Mouse (Mus musculus): ENCODE measurements at regions not wholly inside any gene's neighbourhood (a gene's known extent, or its start where the extent isn't known, plus 50 kb on each side); places are given as distances from the start of the nearest gene placed in this dataset.

GRCm38 (mm10) chr15:51592511-51593498, 2291.9 kb upstream of the Gm7489 start:
- no peak for DNase-seq

GRCm38 (mm10) chr15:51594060-51594459, 2290.6 kb upstream of the Gm7489 start:
- DNase-seq: no peak

GRCm38 (mm10) chr15:51595655-51596054, 2289.1 kb upstream of the Gm7489 start:
- DNase-seq: no peak

- no peak for DNase-seq
Measured at GRCm38 (mm10) chr15:51597841-51598240, 2286.9 kb upstream of the Gm7489 start.

- DNase-seq: no peak
Measured at GRCm38 (mm10) chr15:51601128-51601855, 2283.4 kb upstream of the Gm7489 start.

- DNase-seq: no peak
Measured at GRCm38 (mm10) chr15:51621455-51621854, 2263.3 kb upstream of the Gm7489 start.

GRCm38 (mm10) chr15:51627463-51627862, 2257.2 kb upstream of the Gm7489 start:
- no peak for DNase-seq

- no peak for DNase-seq
Measured at GRCm38 (mm10) chr15:51628518-51628917, 2256.2 kb upstream of the Gm7489 start.

- DNase-seq: no peak
Measured at GRCm38 (mm10) chr15:51631881-51632280, 2252.8 kb upstream of the Gm7489 start.

- no peak for DNase-seq
Measured at GRCm38 (mm10) chr15:51633068-51633467, 2251.6 kb upstream of the Gm7489 start.

- DNase-seq: no peak
Measured at GRCm38 (mm10) chr15:51634726-51635125, 2250.0 kb upstream of the Gm7489 start.

- no peak for DNase-seq
Measured at GRCm38 (mm10) chr15:51635129-51635920, 2249.4 kb upstream of the Gm7489 start.

- no peak for DNase-seq
Measured at GRCm38 (mm10) chr15:51637570-51637969, 2247.1 kb upstream of the Gm7489 start.

GRCm38 (mm10) chr15:51643772-51644311, 2240.9 kb upstream of the Gm7489 start:
- no peak for DNase-seq

- DNase-seq: no peak
Measured at GRCm38 (mm10) chr15:51646304-51646703, 2238.4 kb upstream of the Gm7489 start.

- no peak for DNase-seq
Measured at GRCm38 (mm10) chr15:51652497-51652896, 2232.2 kb upstream of the Gm7489 start.

- DNase-seq: no peak
Measured at GRCm38 (mm10) chr15:51657621-51658020, 2227.1 kb upstream of the Gm7489 start.

GRCm38 (mm10) chr15:51668340-51668739, 2216.4 kb upstream of the Gm7489 start:
- no peak for DNase-seq

GRCm38 (mm10) chr15:51671667-51672372, 2212.9 kb upstream of the Gm7489 start:
- DNase-seq: no peak

- DNase-seq: no peak
Measured at GRCm38 (mm10) chr15:51673483-51673882, 2211.2 kb upstream of the Gm7489 start.

- no peak for DNase-seq
Measured at GRCm38 (mm10) chr15:51675291-51675690, 2209.4 kb upstream of the Gm7489 start.

- DNase-seq: no peak
Measured at GRCm38 (mm10) chr15:51676694-51677093, 2208.0 kb upstream of the Gm7489 start.

All from kidney, adult 18-20 months (tissue).